Mouse (Mus musculus): ENCODE measurements at regions not wholly inside any gene's neighbourhood (a gene's known extent, or its start where the extent isn't known, plus 50 kb on each side); places are given as distances from the start of the nearest gene placed in this dataset.

DNA sequence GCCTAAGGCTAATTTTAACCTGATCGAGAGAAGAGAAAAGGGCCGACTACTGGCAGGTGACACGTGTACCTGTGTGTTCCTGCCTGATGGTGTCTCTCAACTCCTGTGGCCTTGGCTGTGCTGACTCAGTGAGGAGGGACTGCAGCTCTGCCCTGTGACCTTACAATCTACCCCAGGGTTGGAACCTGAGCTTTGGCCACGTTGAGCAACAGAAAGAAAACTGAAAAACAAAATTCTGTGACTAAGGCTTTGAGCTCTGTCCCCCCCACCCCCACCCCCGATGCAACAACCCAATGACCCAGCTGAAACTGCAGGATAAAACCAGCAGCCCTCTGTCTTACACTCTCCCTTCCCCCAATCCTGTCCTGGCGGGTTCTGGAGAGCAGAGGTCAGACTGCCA, 153.7 kb downstream of the Irs2 start:
- TF ChIP-seq EP300 (IDR thresholded peaks at IDR 0.05; ENCODE audit: low read depth) (no peak), CTCF (IDR thresholded peaks at IDR 0.05; ENCODE audit: low read depth) (peak; percentile 31; the same call in 1 of the 2 replicates)
